16 mouse cellular contexts compared by ENCODE assay signal in genomic region chr11:97952367-97953006, GRCm38 (mm10).
"Had no signal": no experiment of that assay in that cellular context is flagged by ENCODE, and none has a peak within 500 bp of the region (broad histone marks: within the 10 kb centered on the region; RNA-seq: fewer than 3 reads in every experiment).

No protein-coding gene starts in this region.

- H3K36me3 ChIP-seq: neural tube, embryonic 12.5 days; neural tube, embryonic 13.5 days; stomach, embryonic 15.5 days had no signal

- H3K4me3 ChIP-seq: neural tube, embryonic 12.5 days; neural tube, embryonic 13.5 days; stomach, embryonic 15.5 days had no signal

- H3K4me2 ChIP-seq: neural tube, embryonic 12.5 days; neural tube, embryonic 13.5 days; stomach, embryonic 15.5 days had no signal

- DNase-seq: retina, postnatal 1 day; right cerebral cortex, adult 18-20 months; right cerebral cortex, postnatal 14 days; right cerebral cortex, postnatal 25 days; right cerebral cortex, postnatal 4 days; spleen, adult 18-20 months; thymus, adult 18-20 months; thymus, adult 2 months; thymus, postnatal 14 days; thymus, postnatal 25 days; thymus, postnatal 36 days; thymus, postnatal 4 days had no signal

- H3K4me1 ChIP-seq: stomach, embryonic 15.5 days had no signal

- H3K27me3 ChIP-seq: neural tube, embryonic 12.5 days; neural tube, embryonic 13.5 days; stomach, embryonic 15.5 days had no signal

- H3K9ac ChIP-seq: neural tube, embryonic 12.5 days; neural tube, embryonic 13.5 days; stomach, embryonic 15.5 days had no signal

- H3K27ac ChIP-seq: neural tube, embryonic 12.5 days; neural tube, embryonic 13.5 days; stomach, embryonic 15.5 days; stomach, postnatal 0 days had no signal

- H3K9me3 ChIP-seq: neural tube, embryonic 12.5 days; neural tube, embryonic 13.5 days; stomach, embryonic 15.5 days had no signal
